Mouse (Mus musculus): Measurements from ENCODE around the gene Rrp1. TPM values are rescaled to one million over a fixed set of nuclear protein-coding genes. Genes with fewer than 3 reads are reported as not detected.

Gene Rrp1
- 100 to 1,000 TPM; 234 to 244 TPM for total RNA-seq (2021)
- 52.6 and 73.7 TPM in 2 replicates for polyA plus RNA-seq (2012; rRNA removed)
- long read RNA-seq, partial matches to known transcripts, result 10 of 27 reads
- long read RNA-seq, other reads (novel, unspliced or antisense), result 16 of 27 reads

GRCm38 (mm10) chr10:78412319-78413151, at the start of gene Rrp1:
TSS of gene Rrp1 (minus strand) at chr10:78413043.
- peak; percentile 94 for DNase-seq

- no peak for DNase-seq
These were observed 48.9 kb upstream of the Rrp1 start for GRCm38 (mm10) chr10:78461767-78462166.

- no peak for DNase-seq
These were observed 47.6 kb upstream of the Rrp1 start for GRCm38 (mm10) chr10:78460463-78460862.

GRCm38 (mm10) chr10:78458348-78459111, 45.7 kb upstream of the Rrp1 start:
- DNase-seq, result no peak

GRCm38 (mm10) chr10:78457495-78458347, 44.9 kb upstream of the Rrp1 start:
- DNase-seq, result peak; percentile 72

GRCm38 (mm10) chr10:78456696-78457095, 43.9 kb upstream of the Rrp1 start:
- no peak for DNase-seq

- DNase-seq, result peak; percentile 48
These were observed 39.8 kb upstream of the Rrp1 start for GRCm38 (mm10) chr10:78452641-78453040.

- DNase-seq, result no peak
These were observed 37.9 kb upstream of the Rrp1 start for GRCm38 (mm10) chr10:78450761-78451160.

- DNase-seq, result no peak
These were observed 34.6 kb upstream of the Rrp1 start for GRCm38 (mm10) chr10:78447396-78447795.

GRCm38 (mm10) chr10:78446195-78446594, 33.4 kb upstream of the Rrp1 start:
- peak; percentile 61 for DNase-seq

GRCm38 (mm10) chr10:78442292-78442691, 29.4 kb upstream of the Rrp1 start:
- DNase-seq, result peak; percentile 42

GRCm38 (mm10) chr10:78441606-78442005, 28.8 kb upstream of the Rrp1 start:
- DNase-seq, result no peak

- no peak for DNase-seq
These were observed 28.0 kb upstream of the Rrp1 start for GRCm38 (mm10) chr10:78440812-78441211.

GRCm38 (mm10) chr10:78439990-78440389, 27.1 kb upstream of the Rrp1 start:
- no peak for DNase-seq

- no peak for DNase-seq
These were observed 26.7 kb upstream of the Rrp1 start for GRCm38 (mm10) chr10:78439550-78439949.

- DNase-seq, result peak; percentile 80
These were observed 25.3 kb upstream of the Rrp1 start for GRCm38 (mm10) chr10:78438094-78438493.

GRCm38 (mm10) chr10:78432853-78433252, 20.0 kb upstream of the Rrp1 start:
- no peak for DNase-seq

GRCm38 (mm10) chr10:78429776-78430175, 16.9 kb upstream of the Rrp1 start:
- DNase-seq, result no peak

GRCm38 (mm10) chr10:78429180-78429579, 16.3 kb upstream of the Rrp1 start:
- peak; percentile 67 for DNase-seq

- DNase-seq, result no peak
These were observed 15.2 kb upstream of the Rrp1 start for GRCm38 (mm10) chr10:78428070-78428469.

GRCm38 (mm10) chr10:78426117-78426735, 13.4 kb upstream of the Rrp1 start:
- DNase-seq, result peak; percentile 48
